ENCODE assay signal across 10 mouse cellular contexts in the genomic region with DNA sequence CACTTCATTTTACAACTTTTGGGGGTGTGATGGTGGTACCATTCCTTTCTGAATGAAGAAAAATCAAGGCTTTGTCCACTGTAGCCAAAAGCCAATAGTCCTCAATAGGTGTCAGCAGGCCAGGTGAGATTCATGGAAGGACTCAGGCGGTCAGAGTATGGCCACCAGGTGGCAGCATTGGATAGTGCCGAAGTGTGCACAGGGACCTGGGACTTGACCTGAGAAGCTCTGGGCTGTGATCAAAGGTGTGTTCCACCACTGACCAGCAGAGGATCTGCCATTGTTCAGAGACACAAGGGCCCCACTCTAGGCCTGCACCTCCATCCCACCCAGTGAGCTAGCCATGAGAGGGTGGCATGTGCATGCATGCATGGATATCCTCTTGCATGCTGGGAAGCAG. TPM values are rescaled to one million over a fixed set of nuclear protein-coding genes. Genes with fewer than 3 reads are reported as not detected.
DNase-seq lines count a peak whose midpoint lies in the region; ATAC-seq and TF ChIP-seq lines count a peak whose summit lies in the region.
"Had no signal": no experiment of that assay in that cellular context is flagged by ENCODE, and none has a peak within 500 bp of the region (broad histone marks: within the 10 kb centered on the region; RNA-seq: fewer than 3 reads in every experiment).

No protein-coding gene starts in this region.

- peak; percentile 64 for DNase-seq in kidney, adult 11 months
- DNase-seq in cerebellum, adult 11-12 months, result peak; percentile 28
- DNase-seq in gastrocnemius, adult 2 months, result peak; percentile 67
- peak; percentile 81 for DNase-seq in kidney, postnatal 14 days
- peak; percentile 20 for DNase-seq in liver, embryonic 13.5 days
- peak; percentile 75 for DNase-seq in retina, postnatal 7 days (ENCODE audit: low read depth, low spot score)
- peak; percentile 61 for DNase-seq in thymus, postnatal 25 days

- no peak overlapping the region for H3K4me2 ChIP-seq in kidney, embryonic 16.5 days (replicated peaks; ENCODE audit: low read depth, low read length)
- no peak overlapping the region for H3K4me2 ChIP-seq in liver, embryonic 13.5 days
- H3K4me2 ChIP-seq: embryonic facial prominence, embryonic 12.5 days had no signal

- no peak overlapping the region for H3K9ac ChIP-seq in kidney, embryonic 16.5 days (replicated peaks; ENCODE audit: low read length)
- H3K9ac ChIP-seq in liver, embryonic 13.5 days, result no peak overlapping the region
- H3K9ac ChIP-seq: embryonic facial prominence, embryonic 12.5 days had no signal

- 4% methylated on average over 2 of the region's 2 CpGs for WGBS in kidney, embryonic 16.5 days
- WGBS in liver, embryonic 13.5 days (ENCODE audit: insufficient replicate concordance), result 6% methylated on average over 2 of the region's 2 CpGs

- intact Hi-C loops in gastrocnemius, adult 2 months (cut with DNase I), result loop anchor here (10.0 kb wide), 1 partner anchor 50 kb away; no protein-coding TSS in a partner anchor

- no peaks in the 10 kb centered on the region for H3K4me1 ChIP-seq in kidney, embryonic 16.5 days (ENCODE audit: insufficient read depth, low read length)
- H3K4me1 ChIP-seq in liver, embryonic 13.5 days (replicated peaks), result no peaks in the 10 kb centered on the region
- H3K4me1 ChIP-seq: embryonic facial prominence, embryonic 12.5 days had no signal

- H3K27ac ChIP-seq in kidney, embryonic 16.5 days (ENCODE audit: low read length), result no peak overlapping the region
- H3K27ac ChIP-seq in gastrocnemius, adult 2 months, result no peak overlapping the region
- H3K27ac ChIP-seq in liver, embryonic 13.5 days, result no peak overlapping the region
- H3K27ac ChIP-seq: embryonic facial prominence, embryonic 12.5 days had no signal

- no peaks in the 10 kb centered on the region for H3K9me3 ChIP-seq in kidney, embryonic 16.5 days (ENCODE audit: low read length)
- H3K9me3 ChIP-seq in liver, embryonic 13.5 days (replicated peaks), result no peaks in the 10 kb centered on the region
- H3K9me3 ChIP-seq: embryonic facial prominence, embryonic 12.5 days had no signal

- no peak for ATAC-seq in kidney, embryonic 16.5 days (ENCODE audit: low FRiP score, low TSS enrichment)
- no peak for ATAC-seq in liver, embryonic 13.5 days (ENCODE audit: low read depth)

- H3K36me3 ChIP-seq in kidney, embryonic 16.5 days (ENCODE audit: insufficient read depth, low read length), result no peaks in the 10 kb centered on the region
- no peaks in the 10 kb centered on the region for H3K36me3 ChIP-seq in liver, embryonic 13.5 days
- H3K36me3 ChIP-seq: embryonic facial prominence, embryonic 12.5 days had no signal

- no peak overlapping the region for H3K4me3 ChIP-seq in kidney, embryonic 16.5 days (ENCODE audit: low read length)
- H3K4me3 ChIP-seq in gastrocnemius, adult 2 months, result no peak overlapping the region
- no peak overlapping the region for H3K4me3 ChIP-seq in liver, embryonic 13.5 days (replicated peaks)
- H3K4me3 ChIP-seq: embryonic facial prominence, embryonic 12.5 days had no signal

- H3K27me3 ChIP-seq in kidney, embryonic 16.5 days (ENCODE audit: insufficient read depth, low read length), result no peaks in the 10 kb centered on the region
- H3K27me3 ChIP-seq in liver, embryonic 13.5 days, result no peaks in the 10 kb centered on the region
- H3K27me3 ChIP-seq: embryonic facial prominence, embryonic 12.5 days had no signal

- peak; percentile 79 for TF ChIP-seq CTCF in gastrocnemius, adult 2 months (IDR thresholded peaks at IDR 0.05)

RNA-seq across cellular contexts. Expression of a gene that starts 2.7 kb away (rescaled TPM):
- not detected in 2 replicates for polyA plus RNA-seq in kidney, embryonic 16.5 days (2015; fragmentation: Nextera tagmentation; extraction: Ambion mirVana)
- not detected for total RNA-seq in gastrocnemius, adult 2 months (2021)
- polyA plus RNA-seq in liver, embryonic 13.5 days (2015; fragmentation: Nextera tagmentation; extraction: Ambion mirVana), result not detected in 2 replicates
- polyA plus RNA-seq: embryonic facial prominence, embryonic 12.5 days; neural tube, embryonic 14.5 days had no signal

RNA-seq across cellular contexts. Expression of a gene that starts 43.7 kb away (rescaled TPM):
- 0.39 and 0.40 TPM in 2 replicates for polyA plus RNA-seq in kidney, embryonic 16.5 days (2015; fragmentation: Nextera tagmentation; extraction: Ambion mirVana)
- total RNA-seq in gastrocnemius, adult 2 months (2021), result 1 to 10 TPM in 1 of 2 experiments, under 1 TPM in 1; 0.82 to 1.3 TPM
- 0.08 TPM in 1 of 2 replicates, not detected in the other for polyA plus RNA-seq in liver, embryonic 13.5 days (2015; fragmentation: Nextera tagmentation; extraction: Ambion mirVana)
- polyA plus RNA-seq: neural tube, embryonic 14.5 days had no signal

Comparison
In these comparisons a context has a peak if more than half of its experiments do, and no peak if none do; other contexts are left out.
1. DNase-seq: peak in every context shown above with its lines; median percentile 81 in kidney, postnatal 14 days; 75 in retina, postnatal 7 days; 67 in gastrocnemius, adult 2 months; 64 in kidney, adult 11 months; 61 in thymus, postnatal 25 days; 28 in cerebellum, adult 11-12 months; 20 in liver, embryonic 13.5 days.